Mouse (Mus musculus): ENCODE measurements around the gene Yes1.
"Not testable (repeated sequence)": the region's sequence is repeated elsewhere in the genome, so short reads cannot be mapped to it uniquely, and the experiment has no call there.

Gene Yes1

DNA sequence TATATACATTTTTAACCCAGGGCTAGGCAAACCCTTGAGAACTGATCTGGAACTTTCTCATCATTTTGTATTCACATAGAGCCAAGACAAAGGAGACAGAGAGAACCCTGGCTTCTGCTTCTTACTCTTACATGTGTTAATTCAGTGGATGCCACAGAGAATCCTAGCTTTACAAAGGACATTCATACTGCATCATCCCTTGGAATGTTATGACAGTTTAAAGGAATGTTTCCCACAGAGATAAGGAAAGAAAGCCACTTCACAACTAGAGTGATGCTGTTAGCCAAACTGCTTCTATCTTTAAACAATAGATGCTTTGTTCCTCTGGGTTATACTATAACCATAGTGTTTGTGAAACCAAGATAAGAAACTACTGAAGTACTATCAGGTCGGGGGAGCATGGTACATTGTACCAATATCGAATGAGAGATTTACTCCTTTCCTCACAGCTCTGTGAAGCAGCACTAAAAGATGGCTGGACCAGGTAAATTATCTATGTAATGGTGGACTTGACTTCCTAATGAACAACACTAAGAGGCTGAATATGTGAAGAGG is 95.3 kb downstream of the Yes1 start:
- no peak for DNase-seq (ENCODE audit: low spot score in 2 of 2)

DNA sequence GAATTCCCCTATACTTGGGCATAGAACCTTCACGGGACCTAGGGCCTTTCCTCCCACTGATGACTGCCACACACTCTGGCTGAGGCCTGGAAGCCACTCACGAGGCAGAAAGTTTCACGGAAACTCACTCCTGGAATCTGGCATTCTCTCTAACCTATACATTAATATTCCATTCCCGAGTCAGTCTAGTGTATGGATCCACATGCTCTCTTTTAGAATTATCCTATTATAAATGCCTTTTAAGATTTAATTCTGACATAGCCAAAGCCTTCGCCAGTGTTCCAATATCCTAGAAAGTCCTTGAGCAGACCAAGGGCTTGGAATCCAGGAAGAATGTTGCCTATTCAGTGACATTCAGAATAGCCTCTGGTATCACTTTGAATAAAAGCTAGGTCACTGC is 100.5 kb downstream of the Yes1 start:
- no peak for DNase-seq (ENCODE audit: low spot score in 2 of 2)

DNA sequence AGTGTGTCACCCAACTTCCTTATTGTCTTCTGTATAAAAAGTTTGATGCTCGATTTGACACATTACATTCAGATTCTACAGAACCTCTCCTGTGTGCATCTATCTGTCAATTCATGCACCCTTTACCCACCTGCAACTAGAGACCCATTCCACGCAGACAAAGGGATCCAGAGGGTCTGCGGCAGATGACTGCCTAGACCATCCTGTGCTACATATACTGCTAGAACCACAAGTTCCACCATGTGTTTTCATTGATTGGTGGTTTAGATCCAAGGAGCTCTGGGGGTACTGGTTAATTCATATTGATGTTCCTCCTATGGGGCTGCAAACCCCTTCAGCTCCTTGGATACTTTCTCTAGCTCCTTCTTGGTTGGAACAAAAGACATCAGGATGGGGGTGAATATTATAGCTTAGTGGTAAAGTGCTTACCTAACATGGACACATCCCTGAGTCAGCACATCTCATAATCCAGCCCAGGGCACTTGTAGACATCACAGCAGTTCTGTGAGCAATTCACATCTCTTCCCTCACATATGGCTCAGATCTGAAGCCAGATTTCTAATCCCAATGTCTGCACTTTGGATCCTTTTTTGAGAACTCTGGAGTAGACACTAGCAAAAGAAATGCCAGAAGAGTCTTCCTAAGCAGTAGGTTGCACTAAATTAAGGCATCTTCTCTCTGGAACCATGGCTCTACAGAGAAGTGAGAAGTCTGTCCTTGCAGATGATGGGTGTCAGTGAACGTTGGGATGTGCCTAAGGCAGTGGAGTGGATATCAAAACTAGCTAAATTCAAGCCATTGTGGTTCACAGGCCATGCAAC is 101.5 kb downstream of the Yes1 start:
- DNase-seq (ENCODE audit: low spot score in 2 of 2) = no peak

DNA sequence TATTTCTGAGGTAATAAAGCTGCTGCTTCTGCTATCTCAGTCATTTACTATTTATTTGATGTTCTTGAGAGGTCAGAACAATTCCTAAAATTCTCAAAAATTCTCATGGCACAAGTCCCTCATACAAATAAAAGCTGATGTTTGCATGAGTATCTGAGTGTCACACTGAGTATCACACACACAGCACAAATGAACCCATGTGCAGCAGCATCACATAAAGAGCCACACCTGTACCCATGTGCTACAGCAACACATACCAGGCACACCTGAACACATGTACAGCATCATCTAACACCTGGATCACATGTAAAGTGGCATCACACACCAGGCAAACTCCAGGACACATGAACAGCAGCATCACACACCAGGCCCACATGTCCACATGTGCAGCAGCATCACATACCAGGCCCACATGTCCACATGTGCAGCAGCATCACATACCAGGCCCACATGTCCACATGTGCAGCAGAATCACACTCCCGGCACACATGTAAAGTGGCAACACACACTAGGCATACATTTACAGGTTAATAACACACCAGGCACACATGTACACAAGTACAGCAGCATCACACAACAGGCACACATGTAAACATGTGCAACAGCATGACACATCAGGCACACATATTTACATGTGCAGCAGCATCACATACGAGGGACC is 102.2 kb downstream of the Yes1 start:
- DNase-seq (ENCODE audit: low spot score in 2 of 2) = no peak

DNA sequence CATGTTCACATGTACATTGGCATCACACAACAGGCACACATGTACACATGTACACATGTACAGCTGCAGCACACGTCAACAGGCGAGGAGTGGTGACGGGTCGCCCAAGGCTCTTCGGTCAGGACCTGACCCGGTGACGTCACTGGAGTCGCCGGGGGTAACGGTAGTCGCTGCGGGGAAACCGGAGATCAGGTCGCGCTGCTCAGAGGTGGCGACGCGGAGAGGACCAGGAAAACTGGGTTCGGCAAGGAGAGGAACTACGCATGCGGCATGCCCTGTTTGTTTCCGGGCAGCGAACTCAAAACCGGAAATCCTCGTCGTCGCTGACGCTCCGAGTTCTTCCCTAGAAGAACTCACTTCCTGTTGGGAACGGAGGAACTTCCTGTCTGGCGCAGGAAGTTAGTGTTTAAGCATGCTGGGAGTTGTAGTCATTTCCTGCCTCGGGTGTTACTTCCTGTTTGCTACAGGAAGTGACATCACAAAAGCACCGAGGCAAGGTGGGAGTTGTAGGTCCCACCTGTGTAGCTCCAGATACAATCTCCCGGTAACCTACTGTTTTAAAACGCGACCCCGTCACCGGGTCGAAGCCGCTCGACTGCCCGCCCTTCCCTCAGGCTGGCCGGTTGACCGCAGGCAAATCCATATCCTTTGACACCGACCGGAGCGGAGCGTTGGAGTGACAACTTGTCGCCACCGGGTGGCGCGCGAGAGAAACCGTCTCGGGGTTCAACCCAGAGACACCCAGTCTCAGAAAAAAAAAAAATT is 102.9 kb downstream of the Yes1 start:
- DNase-seq (ENCODE audit: low spot score in 2 of 2) = peak; percentile 73 to 83

DNA sequence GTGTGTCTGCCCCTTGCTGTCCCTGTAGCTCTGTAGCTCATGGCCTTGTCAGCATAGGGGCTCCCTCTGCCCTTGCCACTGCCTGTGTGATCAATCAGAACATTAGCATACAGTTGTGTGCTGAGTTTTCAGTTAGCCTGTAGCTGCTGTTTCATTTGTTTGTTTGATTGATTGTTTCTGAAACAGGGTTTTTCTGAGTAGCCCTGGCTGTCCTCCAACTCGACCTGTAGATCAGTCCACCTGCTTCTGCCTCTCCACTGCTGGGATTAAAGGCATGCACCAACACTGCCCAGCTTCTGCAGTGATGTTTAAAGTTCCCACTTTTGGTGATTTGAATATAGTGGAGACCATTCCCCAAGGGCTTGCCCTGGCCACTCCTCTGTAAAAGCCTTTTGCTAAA is 106.8 kb downstream of the Yes1 start:
- no peak for DNase-seq (ENCODE audit: low spot score in 2 of 2)

DNA sequence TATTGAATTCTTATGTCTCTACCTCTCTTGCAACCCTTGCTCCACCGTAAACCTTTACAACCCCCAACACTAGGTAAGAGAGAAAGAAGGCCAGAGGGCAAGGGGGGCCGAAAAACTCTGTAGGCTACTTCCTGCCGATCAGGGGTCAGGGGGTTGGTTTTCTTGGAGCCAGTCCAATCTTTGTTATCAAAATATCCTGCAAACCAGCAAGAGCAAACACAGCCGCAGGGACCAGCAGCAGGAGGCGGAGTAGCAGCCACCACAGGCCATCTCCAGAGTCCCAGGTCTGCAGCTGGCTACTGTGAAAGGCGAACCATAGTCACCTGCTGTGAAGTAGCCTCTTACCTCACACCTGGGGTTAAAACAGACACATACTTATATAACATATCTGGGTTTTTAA is 107.9 kb downstream of the Yes1 start:
- no peak for DNase-seq (ENCODE audit: low spot score in 2 of 2)

DNA sequence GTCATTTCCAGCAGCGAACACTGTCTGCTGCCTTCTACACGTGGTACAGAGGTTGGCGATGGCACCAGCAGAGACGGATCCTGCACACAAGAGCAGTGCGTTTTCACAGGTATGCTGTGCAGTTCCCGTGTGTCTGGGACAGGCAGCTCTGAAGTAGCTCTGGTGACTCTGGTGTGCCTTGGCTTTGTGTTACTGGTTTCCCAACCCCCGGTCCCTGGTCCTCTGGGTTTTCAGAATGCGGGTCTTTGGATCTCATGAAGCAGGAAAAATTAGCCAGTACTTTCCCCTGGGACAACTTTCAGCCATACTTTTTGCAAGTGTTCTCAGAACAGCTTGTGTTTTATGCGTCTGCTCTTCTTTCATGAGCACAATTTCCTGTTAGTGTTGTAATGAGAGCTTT is 109.4 kb downstream of the Yes1 start:
- DNase-seq (ENCODE audit: low spot score in 2 of 2) = no peak

DNA sequence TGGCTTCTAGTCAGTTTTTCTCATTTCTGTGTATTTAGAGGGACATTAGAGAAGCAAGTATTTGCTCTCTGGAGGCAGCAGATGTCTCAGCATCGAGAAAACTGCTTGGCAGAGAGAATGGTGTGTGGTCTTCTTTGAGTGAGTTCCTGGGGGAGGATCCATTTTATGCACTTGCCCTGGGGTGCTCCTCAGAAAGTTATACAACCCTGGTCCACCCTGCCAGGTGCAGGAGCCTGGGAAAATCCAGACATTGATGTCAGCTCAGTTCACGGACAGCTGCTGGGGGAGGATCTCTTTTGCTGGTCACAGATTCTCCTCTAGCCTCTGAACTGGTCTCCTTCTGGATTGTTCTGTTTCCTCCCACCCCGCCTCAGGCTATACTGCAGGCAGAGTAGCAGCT is 110.3 kb downstream of the Yes1 start:
- DNase-seq (ENCODE audit: low spot score in 2 of 2) = peak in 1 of 2 experiments; percentile 2

DNA sequence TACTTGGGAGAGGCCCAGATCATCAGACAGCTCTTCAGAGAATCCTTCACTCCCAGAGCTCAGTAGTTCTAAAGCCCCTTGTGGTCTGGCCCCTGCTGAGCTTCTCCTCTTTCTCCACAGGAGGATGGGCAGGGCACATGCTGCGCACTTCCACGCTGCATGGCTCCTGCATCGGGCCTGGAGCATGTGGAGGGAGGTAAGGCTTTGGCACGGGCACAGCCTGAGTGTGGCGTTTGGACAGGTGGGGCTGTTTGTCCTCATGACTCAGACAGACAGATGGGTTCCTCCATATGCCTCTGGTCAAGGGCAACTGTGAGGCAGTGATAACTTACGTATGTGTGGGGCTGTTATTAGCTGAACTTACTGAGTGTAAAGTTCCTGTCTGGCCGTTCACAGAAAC is 111.3 kb downstream of the Yes1 start:
- DNase-seq (ENCODE audit: low spot score in 2 of 2) = no peak

DNA sequence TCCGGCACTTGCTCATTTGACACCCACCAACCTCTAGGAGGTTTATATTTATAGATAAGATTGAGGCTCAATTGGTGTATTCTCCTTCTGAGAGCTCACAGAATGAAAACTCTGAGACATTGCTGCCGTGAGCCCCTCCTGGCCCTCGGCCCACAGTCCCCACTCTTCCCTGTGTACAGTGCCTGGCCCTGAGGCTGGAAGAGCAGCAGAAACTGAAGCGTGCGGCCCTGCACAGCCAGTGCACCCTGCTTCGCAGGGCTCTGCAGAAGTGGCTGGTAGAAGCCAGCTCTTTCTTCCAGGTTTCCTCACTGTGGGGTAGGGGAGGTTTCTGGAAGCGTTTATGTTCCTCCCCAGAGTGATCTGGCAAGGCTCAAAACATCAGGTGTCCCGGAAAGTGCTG is 111.7 kb downstream of the Yes1 start:
- not testable (repeated sequence) for DNase-seq (ENCODE audit: low spot score in 2 of 2)

DNA sequence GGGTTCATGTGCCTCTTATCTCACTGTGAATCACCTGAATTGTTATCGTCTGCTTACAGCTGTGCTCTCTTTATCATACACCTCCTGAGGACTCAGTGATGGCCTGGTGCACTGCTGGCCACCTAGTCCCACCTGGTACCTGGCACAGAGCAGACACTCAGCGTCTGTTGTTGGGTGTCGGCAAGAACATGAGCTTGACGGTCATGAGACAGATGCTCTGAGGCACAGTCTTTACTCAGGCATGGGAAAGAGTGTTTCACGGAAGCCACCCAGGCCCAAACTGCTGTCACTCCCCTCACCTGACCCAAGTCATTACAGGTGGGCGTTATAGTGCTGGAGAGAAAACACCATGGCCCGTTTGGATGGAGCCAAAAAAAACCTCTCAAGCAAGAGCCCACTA is 113.0 kb downstream of the Yes1 start:
- no peak for DNase-seq (ENCODE audit: low spot score in 2 of 2)

DNA sequence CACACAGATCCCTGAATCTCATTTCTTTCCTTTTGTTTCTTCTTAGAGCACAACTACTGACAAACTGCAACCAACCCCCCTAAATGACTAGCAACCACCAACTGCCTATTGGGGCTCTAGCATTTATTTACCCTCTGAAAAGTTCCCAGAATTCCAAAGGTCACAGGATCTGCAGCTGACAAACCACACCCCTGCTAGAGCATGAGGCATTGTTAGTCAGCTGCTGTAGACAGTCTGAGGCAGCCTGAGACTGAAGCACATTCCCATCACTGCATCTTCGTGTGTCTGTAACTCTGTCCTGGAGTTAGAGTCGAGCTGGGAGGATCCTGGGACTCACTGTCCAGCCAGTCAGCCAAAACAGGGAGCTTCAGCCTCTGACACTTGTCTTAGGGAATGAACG is 114.4 kb downstream of the Yes1 start:
- not testable (repeated sequence) for DNase-seq (ENCODE audit: low spot score in 2 of 2)

DNA sequence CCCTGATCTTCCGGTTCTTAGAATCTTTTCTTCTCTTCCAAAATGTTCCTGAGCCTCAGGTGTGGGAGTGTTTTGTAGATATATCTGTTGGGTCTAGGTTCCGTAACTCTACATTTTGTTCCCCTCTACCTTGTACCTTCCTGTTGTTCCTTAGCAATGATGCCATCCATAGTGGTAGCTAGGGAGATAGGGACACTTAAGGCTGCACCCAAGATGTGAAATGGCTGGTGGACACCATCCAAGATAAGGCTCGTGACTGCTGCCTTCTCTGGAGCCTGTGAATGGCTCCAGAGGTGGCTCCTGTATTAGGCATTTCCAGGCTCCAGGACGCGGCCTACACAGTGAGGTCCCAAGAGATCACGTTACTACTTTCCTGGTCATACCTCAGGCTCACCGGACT is 117.3 kb downstream of the Yes1 start:
- DNase-seq (ENCODE audit: low spot score in 2 of 2) = no peak

DNA sequence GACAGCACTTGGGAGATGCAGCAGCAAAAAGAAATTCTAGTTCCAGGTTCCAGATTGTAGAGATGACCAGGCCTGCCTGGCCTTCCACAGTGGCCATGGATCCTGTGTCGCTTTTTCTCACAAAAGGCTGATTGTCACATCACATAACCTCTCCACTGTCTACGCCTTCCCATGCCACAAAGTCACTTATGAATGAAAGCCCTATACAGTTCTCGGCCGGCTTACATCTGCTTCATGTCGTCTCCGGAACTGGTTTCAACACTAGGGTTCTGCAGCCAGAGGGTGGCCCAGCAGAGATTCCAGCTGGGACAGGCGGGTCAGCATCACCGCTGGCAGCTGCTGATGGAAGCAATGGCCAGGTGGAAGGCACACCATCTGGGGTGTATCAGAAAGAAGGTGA is 117.9 kb downstream of the Yes1 start:
- DNase-seq (ENCODE audit: low spot score in 2 of 2) = peak in 1 of 2 experiments; percentile 2

DNA sequence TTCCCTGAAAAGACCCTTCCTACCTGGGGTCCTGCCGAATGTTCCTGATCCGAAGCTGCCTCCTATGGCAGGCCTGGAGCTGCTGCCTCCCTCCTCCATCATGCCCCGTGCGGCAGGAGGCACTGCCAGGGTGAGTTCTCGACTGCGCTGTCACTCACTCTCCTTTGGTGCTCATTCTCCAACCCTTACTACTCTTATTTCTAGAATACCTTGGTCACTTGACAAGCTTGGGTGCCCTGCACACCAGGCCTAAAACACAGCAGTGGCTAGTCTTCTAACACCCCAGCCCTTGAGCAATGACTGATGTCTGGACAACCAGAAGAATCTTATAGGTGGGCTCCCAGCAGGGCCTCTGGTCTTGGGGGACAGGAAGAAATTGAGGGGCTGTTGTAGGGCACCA is 122.9 kb downstream of the Yes1 start:
- not testable (repeated sequence) for DNase-seq (ENCODE audit: low spot score in 2 of 2)

DNA sequence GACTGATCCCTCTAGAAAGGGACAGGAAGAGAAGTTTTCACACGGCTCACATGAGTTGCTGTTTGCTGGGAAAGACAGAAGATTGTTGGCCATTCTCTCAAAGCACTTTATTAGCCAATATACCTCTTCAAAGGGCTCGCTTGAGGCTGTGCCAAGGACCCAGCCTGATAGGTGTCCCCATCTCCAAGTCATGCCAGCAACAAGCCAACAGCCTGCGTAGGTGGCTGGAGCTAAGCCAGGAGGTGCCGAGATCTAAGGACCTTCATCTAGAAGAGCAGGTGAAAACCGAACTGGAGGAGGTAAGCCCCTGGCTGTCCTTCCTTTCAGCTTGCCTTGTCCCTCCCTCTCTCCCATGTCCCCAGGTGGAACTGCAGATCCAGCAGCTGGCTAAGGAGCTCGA is 124.8 kb downstream of the Yes1 start:
- DNase-seq (ENCODE audit: low spot score in 2 of 2) = no peak

Measured in frontal cortex, postnatal 25 days (tissue).